Mouse (Mus musculus) heart, adult 18-20 months (tissue): ENCODE results near the gene Sik2. TPM values are rescaled to one million over a fixed set of nuclear protein-coding genes. Genes with fewer than 3 reads are reported as not detected.

Experiments used
- DNase-seq, 2 experiments: peaks; one replicate each; pipeline ENCODE4 v3.0.0; 2021 to 2022; ENCODE audit warnings: mixed read lengths in 1 of 2
- long read RNA-seq, 2 experiments: library from polyadenylated mRNA; stranded (forward); transcript quantifications; one replicate each; pipeline ENCODE4 v2.0.0; 2021
- total RNA-seq, 2 experiments: library from RNA; stranded (reverse); gene quantifications; 2 replicates each; pipeline ENCODE4 v1.2.3; 2021

Sik2 gene
- 10 to 100 TPM; 27.6 to 34.6 TPM for total RNA-seq
- long read RNA-seq, experiment 1, full-length matches to known transcripts = 2 of 3 reads
- long read RNA-seq, experiment 1, partial matches to known transcripts = 1 of 3 reads
- long read RNA-seq, experiment 1, other reads (novel, unspliced or antisense) = 0 of 3 reads
- long read RNA-seq, experiment 2, full-length matches to known transcripts = 1 of 3 reads
- long read RNA-seq, experiment 2, partial matches to known transcripts = 2 of 3 reads
- long read RNA-seq, experiment 2, other reads (novel, unspliced or antisense) = 0 of 3 reads

- DNase-seq = peak; percentile 90 to 93
Observed at GRCm38 (mm10) chr9:51008841-51009655, at the start of gene Sik2. Gene Sik2, minus strand, starts transcription at chr9:51009073.

- peak; percentile 45 to 56 for DNase-seq
Observed at GRCm38 (mm10) chr9:51056360-51057324, 47.8 kb upstream of the Sik2 start.

GRCm38 (mm10) chr9:51052180-51052579 lies 43.3 kb upstream of the Sik2 start:
- peak in 1 of 2 experiments; percentile 22 for DNase-seq

- DNase-seq = no peak
Observed at GRCm38 (mm10) chr9:51042136-51042535, 33.3 kb upstream of the Sik2 start.

- no peak for DNase-seq
Observed at GRCm38 (mm10) chr9:51041491-51041980, 32.7 kb upstream of the Sik2 start.

- no peak for DNase-seq
Observed at GRCm38 (mm10) chr9:51032785-51033529, 24.1 kb upstream of the Sik2 start.

- DNase-seq = no peak
Observed at GRCm38 (mm10) chr9:51032291-51032690, 23.4 kb upstream of the Sik2 start.

GRCm38 (mm10) chr9:51031603-51032002 lies 22.7 kb upstream of the Sik2 start:
- DNase-seq = no peak

GRCm38 (mm10) chr9:51030147-51030546 lies 21.3 kb upstream of the Sik2 start:
- peak in 1 of 2 experiments; percentile 20 for DNase-seq

- no peak for DNase-seq
Observed at GRCm38 (mm10) chr9:51026952-51027351, 18.1 kb upstream of the Sik2 start.

GRCm38 (mm10) chr9:51021123-51021795 lies 12.4 kb upstream of the Sik2 start:
- no peak for DNase-seq

GRCm38 (mm10) chr9:51020351-51020750 lies 11.5 kb upstream of the Sik2 start:
- no peak for DNase-seq

GRCm38 (mm10) chr9:51019670-51020069 lies 10.8 kb upstream of the Sik2 start:
- no peak for DNase-seq

- DNase-seq = peak in 1 of 2 experiments; percentile 11
Observed at GRCm38 (mm10) chr9:51015732-51016131, 6.9 kb upstream of the Sik2 start.

GRCm38 (mm10) chr9:51013644-51014043 lies 4.8 kb upstream of the Sik2 start:
- DNase-seq = no peak

- DNase-seq = no peak
Observed at GRCm38 (mm10) chr9:51009656-51009950, 730 bp upstream of the Sik2 start.

GRCm38 (mm10) chr9:51008068-51008840 lies 619 bp downstream of the Sik2 start:
- no peak for DNase-seq

- DNase-seq = no peak
Observed at GRCm38 (mm10) chr9:51007726-51008067, 1.2 kb downstream of the Sik2 start.

GRCm38 (mm10) chr9:51006846-51007245 lies 2.0 kb downstream of the Sik2 start:
- peak; percentile 70 to 87 for DNase-seq

GRCm38 (mm10) chr9:51004062-51004461 lies 4.8 kb downstream of the Sik2 start:
- no peak for DNase-seq
